Mouse (Mus musculus) adipocyte (in vitro differentiated cells): Measurements from ENCODE around the gene Eef1a1.
"Not testable (repeated sequence)": the region's sequence is repeated elsewhere in the genome, so short reads cannot be mapped to it uniquely, and the experiment has no call there.

Experiments used
- DNase-seq: peaks from one replicate; pipeline ENCODE4 v3.0.0-alpha.2; 2016; ENCODE audit warnings: low spot score

Eef1a1 gene

GRCm38 (mm10) chr9:78488890-78489420 is at the start of gene Eef1a1:
Gene Eef1a1, minus strand, starts transcription at chr9:78489151.
- no peak for DNase-seq

GRCm38 (mm10) chr9:78538421-78538820 is 49.5 kb upstream of the Eef1a1 start:
- DNase-seq = no peak

- no peak for DNase-seq
These were observed 48.4 kb upstream of the Eef1a1 start for GRCm38 (mm10) chr9:78537154-78537873.

DNA sequence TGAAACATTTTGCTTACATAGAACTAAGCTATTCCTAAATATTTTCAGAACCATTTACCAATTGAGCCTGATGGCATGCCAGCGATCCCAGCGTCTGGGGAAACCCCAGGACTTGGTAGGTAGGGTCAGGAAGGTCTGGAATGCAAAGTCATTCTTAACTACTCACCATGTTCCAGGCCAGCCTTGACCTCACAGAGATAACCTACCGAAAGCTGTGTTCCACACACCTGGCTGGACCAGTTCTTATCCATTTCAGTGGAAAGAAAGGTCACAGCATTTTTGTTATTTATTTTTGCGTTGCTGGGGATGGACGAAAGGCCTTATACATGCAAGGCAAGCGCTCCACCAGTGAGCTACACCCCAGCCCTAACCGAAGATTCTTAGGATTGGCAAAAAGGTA is 45.7 kb upstream of the Eef1a1 start:
- no peak for DNase-seq

DNA sequence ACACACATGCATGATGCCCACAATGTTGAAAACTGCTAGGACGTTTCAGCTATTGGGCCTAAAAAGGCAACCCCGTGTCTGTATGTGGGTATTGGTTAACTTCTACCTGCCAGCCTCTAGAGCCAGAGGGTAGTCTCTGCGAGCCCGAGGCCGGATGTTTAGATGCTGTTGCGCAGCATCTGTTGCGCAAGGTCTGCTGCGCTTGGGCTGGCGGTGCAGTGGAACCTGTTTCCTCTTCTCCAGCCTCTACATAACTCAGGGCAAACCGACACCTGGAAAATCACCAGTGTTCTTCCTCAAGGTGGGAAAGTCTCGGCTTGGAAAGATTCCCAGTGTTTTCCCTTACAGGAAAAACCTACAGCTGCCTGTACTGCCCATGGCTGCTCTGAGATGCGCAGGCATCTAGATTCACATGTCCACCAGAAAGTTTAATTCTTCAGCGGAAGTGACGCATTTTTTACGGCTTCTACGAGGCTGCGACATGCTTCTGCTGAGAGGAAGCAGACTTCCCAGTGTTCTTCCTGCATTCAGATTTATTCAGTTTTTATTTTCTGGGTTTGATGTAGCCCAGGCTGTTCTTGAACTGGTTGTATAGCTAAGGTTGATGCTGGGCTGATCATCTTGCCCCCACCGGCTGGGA is 44.5 kb upstream of the Eef1a1 start:
- no peak for DNase-seq

DNA sequence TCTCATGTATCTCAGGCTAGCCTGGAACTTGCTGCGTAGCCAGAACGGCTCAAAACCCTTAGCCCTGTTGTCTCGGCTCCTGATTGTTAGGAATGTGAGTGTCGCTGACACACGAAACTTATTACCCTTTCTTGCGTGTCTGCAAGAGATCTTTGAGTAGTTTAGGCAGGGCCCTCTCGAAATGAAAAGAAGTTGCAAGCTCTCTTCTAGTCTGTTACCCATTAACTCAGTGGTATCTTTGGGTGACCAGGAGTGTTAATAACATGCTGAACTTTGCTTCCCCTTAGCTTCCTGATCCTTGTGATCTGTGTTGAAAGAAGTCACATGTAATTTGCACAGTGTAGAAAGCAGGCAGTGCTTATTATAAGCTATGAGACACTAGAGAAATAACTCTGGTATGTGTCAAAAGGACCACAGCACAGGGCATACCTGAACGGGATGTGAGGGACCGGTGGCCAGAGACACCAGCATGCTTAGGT is 43.4 kb upstream of the Eef1a1 start:
- DNase-seq = no peak

DNA sequence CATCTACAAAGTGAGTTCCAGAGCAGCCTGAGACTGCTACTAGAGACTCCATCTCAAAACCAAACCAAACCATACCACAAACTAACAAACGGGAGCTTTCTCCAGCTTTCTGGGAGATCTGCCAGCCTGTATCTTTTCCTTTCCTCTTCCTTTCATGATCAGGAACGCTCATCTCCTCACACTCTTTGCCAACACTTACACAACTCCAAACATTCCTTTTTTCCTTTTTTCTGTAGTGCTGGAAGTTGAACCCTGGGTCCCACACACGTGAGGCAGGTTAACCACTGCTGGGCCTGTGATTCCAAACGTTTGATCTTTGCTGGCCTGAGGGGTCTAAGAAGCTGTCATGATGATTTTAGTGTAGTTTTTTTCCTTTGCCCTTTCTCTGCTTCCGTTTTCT is 42.9 kb upstream of the Eef1a1 start:
- DNase-seq = no peak

- DNase-seq = peak; percentile 85
These were observed 38.9 kb upstream of the Eef1a1 start for GRCm38 (mm10) chr9:78527767-78528381.

DNA sequence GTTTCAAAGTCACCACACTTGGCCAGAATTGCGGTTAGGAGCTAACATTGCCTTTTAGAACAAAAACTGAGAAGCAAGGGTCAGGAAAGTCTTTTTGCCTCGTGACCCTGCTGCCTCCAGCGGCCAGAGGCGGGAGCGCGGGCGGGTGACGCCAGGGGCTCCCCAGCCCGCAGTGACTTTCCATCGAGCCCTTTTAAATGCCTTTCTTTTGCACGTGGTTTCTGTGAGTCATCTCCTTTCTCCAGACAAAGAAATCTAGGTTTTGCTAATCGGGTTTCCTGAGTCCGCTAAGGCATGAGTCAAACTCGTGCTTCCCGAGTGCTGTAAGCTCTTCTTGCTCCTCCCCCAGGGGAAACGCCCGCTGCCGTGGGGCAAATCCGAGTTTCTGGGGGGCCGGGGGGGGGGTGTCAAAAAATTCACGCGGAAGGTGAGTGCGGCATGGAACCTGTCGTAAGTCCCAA is 38.4 kb upstream of the Eef1a1 start:
- DNase-seq = peak; percentile 87

- peak; percentile 71 for DNase-seq
These were observed 37.3 kb upstream of the Eef1a1 start for GRCm38 (mm10) chr9:78526206-78526605.

DNA sequence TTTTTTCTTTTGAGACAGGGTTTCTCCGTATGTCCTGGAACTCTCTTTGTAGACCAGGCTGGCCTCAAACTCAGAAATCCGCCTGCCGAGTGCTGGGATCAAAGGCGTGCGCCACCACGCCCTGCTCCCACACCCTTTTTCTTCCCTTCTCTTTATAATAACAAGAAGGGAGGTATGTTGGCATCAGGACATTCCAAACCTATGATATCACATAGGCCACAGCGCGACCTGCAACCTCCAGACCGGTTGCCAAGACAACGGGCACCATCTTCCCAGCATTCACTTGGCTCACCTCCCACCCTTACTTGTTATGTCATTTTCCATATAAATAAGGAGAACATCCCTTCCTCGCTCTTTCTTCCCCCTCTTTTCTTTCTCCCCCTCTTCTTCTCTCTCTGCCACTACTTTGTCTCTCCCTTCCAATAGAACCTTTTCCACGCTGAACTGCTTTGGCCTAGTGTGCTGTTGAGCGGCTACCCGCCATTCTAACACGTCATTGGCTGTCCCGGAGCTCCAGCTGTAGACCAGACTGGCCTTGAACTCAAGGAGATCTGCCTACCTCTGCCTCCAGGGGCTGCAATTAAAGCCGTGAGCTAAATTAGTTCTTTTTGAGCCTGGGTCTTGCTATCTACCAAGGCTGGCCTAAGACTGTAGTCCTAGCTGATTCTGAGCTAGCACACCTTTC is 36.6 kb upstream of the Eef1a1 start:
- DNase-seq = no peak

DNA sequence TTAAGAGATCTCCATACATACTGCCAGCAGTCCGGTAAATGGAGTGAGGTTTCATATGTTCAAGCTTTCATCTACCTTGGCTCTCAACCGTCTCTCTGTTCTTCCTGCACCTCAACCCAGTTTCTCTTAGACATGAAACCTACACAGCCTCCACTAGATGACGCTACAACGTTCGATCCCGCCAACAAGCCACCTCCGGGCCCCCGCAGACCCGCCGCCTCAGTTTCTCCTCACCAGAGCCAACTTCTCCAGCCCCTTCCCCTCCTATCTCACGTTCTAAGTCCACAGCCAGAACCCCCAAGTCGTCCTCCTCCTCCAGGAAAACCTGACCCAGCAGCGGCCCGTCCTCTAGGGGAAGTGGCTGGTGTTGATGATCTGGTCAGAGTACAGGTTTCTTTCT is 32.7 kb upstream of the Eef1a1 start:
- DNase-seq = no peak

GRCm38 (mm10) chr9:78520780-78521601 is 32.0 kb upstream of the Eef1a1 start:
- no peak for DNase-seq

- no peak for DNase-seq
These were observed 31.3 kb upstream of the Eef1a1 start for GRCm38 (mm10) chr9:78520127-78520779.

GRCm38 (mm10) chr9:78517237-78517636 is 28.3 kb upstream of the Eef1a1 start:
- DNase-seq = not testable (repeated sequence)

DNA sequence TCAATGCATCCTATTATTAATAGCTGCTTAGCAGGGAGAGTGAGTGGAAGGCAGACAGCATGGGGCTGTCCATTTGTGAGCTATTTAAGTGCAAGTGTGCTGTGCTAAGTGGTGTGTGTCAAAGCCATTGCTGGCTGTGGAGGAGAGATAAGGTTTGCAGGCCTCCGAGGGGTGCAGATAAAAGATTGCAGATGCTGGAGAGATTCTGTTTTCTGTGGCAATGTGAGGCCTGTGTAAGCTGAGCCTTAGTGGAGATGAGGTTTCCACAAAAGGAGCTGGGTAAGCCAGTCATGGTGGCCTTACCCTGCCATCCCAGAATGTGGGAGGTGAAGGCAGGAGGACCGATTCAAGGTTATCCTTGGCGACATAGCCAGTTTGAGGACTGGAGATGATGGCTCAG is 27.2 kb upstream of the Eef1a1 start:
- no peak for DNase-seq

DNA sequence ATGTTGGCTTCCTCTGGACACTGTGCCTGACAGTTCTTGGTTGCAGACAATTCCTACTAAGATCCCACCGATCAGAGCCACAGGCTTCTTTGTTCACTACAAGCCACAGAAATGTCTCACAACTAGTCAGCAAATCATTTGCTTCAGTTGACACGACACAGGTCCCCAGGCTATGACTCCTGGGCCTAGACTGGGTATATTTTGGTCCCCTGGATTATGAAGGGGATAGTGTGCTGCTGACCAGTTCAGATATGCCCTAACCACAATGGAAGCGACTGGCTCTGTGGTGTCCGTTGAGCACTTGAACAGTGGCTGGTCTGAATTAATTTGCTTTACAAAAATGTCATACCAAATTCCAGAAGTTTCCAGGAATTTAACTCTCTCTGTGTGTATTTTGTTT is 25.7 kb upstream of the Eef1a1 start:
- DNase-seq = no peak

DNA sequence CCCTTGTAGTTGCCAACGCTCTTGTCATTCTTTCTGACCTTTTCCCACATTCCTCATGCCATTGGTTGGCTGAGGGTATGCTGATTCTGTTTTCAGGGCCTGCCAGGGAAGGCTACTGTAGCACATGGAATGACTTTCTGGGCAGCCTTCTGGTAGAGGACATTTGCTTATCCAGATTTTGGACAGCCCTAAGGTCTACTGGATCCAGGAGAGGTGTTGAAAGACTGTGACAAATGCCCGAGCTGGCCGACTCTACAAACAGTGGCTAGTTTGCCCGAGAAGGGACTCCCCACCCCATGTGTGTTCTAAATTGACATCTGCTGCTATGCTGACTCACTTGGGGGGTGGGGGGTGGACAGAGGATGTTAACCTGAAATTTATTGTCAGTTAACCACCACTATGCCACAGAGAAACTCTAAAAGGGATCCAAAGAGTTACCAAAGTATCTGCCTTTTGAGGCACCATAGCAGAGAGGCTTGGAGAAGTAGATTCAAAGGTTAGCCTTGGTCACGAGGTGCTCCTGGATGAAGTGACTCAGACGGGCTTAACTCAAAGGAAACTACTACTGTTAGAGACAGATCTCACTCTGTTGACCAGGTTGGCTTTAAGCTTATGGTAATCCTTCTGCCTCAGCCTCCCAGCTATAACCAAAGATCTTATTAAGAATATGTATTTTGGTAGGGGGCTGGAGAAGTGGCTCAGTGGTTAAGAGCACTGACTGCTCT is 25.0 kb upstream of the Eef1a1 start:
- DNase-seq = peak; percentile 81

DNA sequence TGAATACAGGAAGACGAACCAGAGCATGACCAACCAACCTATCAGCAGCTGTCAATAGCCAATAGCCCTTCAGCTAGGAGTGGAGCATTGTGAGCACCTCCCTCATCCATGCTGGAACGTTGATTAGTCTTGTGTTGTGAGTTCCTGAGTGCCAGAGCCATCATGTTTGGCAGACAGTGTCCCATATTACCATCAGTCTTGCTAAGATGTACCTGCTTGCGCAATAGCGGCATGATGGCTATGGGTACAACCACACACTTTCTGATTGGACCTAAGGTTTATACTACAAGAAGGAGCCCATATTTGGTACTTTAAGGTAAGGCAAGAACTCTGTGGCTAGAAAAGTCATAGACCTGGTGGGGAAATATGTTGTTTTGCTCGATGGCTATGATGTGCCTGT is 22.8 kb upstream of the Eef1a1 start:
- no peak for DNase-seq

- no peak for DNase-seq
These were observed 19.3 kb upstream of the Eef1a1 start for GRCm38 (mm10) chr9:78508106-78508786.
